Mouse (Mus musculus) liver, adult 2 months (tissue): ENCODE measurements around the gene Robo1.

Source experiments
- CTCF ChIP-seq: fragments of 200-500 bp; IDR thresholded peaks from 2 replicates; pipeline ENCODE4 v1.5.1; 2011; ENCODE audit warnings: low read depth, low read length, control low read depth
- POLR2A ChIP-seq: fragments of 200-500 bp; IDR thresholded peaks from 2 replicates; pipeline ENCODE4 v1.6.1; 2011; ENCODE audit warnings: low read length, control low read depth; ENCODE audit not compliant: insufficient read depth; ENCODE audit errors: extremely low read depth

DNA sequence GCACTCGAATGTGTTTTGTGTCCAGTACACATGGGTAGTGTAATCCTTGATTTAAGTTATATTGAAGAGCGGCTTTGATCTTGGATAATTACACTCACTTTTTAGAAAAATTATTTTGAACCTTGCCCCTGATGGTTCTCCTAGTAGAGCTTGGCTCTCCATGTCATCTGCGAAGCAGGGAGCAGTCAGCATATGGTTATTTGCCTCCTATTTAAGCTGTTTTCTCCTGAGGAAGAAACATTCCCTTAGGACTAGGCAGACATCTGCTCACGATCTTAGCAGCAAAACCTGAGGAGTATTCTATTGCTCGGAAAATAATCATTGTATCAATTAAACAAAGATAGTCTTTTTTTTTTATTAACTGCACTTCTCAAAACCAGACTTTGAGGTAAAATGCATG lies 439.6 kb downstream of the Robo1 start:
- no peak for TF ChIP-seq CTCF
- no peak for TF ChIP-seq POLR2A
